In genomic region chr1:24683947-24684346, GRCm38 (mm10) we compare ENCODE assay signal across 9 mouse cellular contexts. TPM values are rescaled to one million over a fixed set of nuclear protein-coding genes. Genes with fewer than 3 reads are reported as not detected.
DNase-seq lines count a peak whose midpoint lies in the region; ATAC-seq and TF ChIP-seq lines count a peak whose summit lies in the region.
"Had no signal": no experiment of that assay in that cellular context is flagged by ENCODE, and none has a peak within 500 bp of the region (broad histone marks: within the 10 kb centered on the region; RNA-seq: fewer than 3 reads in every experiment).

No protein-coding gene starts in this region.

- no peaks in the 10 kb centered on the region for H3K27me3 ChIP-seq in heart, embryonic 13.5 days (replicated peaks)
- no peaks in the 10 kb centered on the region for H3K27me3 ChIP-seq in midbrain, embryonic 16.5 days (ENCODE audit: control insufficient read depth, insufficient read depth, low read depth, low read length)
- no peaks in the 10 kb centered on the region for H3K27me3 ChIP-seq in thymus, adult 2 months (ENCODE audit: control insufficient read depth, insufficient read depth, low read length)

- TF ChIP-seq CTCF in thymus, adult 2 months (IDR thresholded peaks at IDR 0.05; ENCODE audit: borderline replicate concordance, control insufficient read depth, extremely low read depth, insufficient read depth, low read length, poor library complexity): no peak

- no peak for TF ChIP-seq POLR2A in thymus, adult 2 months (IDR thresholded peaks at IDR 0.05; ENCODE audit: control insufficient read depth, extremely low read depth, insufficient read depth, low read length, poor library complexity)

- no peak for DNase-seq in heart, postnatal 36 days
- peak; percentile 44 for DNase-seq in embryo, embryonic 10.5 days (ENCODE audit: low spot score)
- DNase-seq in cerebellum, adult 11-12 months: no peak
- DNase-seq in thymus, postnatal 25 days: no peak
- DNase-seq in thymus, adult 2 months: no peak

- intact Hi-C loops in heart, postnatal 36 days (cut with DNase I): no loop called here

- H3K4me3 ChIP-seq in heart, embryonic 13.5 days: no peak overlapping the region
- H3K4me3 ChIP-seq in midbrain, embryonic 16.5 days (ENCODE audit: low read depth, low read length): no peak overlapping the region
- H3K4me3 ChIP-seq in thymus, adult 2 months (ENCODE audit: control insufficient read depth, insufficient read depth, low read length): no peak overlapping the region
- H3K4me3 ChIP-seq: myocyte had no signal

- H3K27ac ChIP-seq in heart, embryonic 13.5 days (replicated peaks): no peak overlapping the region
- no peak overlapping the region for H3K27ac ChIP-seq in midbrain, embryonic 16.5 days (ENCODE audit: low read length)
- H3K27ac ChIP-seq in thymus, adult 2 months (ENCODE audit: control insufficient read depth, insufficient read depth, low read length): no peak overlapping the region

- WGBS in heart, embryonic 13.5 days: 85% methylated on average over 1 of the region's 1 CpGs
- WGBS in midbrain, embryonic 16.5 days: 76% methylated on average over 1 of the region's 1 CpGs
- 88% methylated on average over 1 of the region's 1 CpGs for WGBS in thymus, adult 2 months

- peak; percentile 96 for ATAC-seq in heart, embryonic 13.5 days (ENCODE audit: extremely low read depth, insufficient number of reproducible peaks, low FRiP score, low TSS enrichment)
- ATAC-seq in inflammation-experienced regulatory T-cells, adult 6 months: peak; percentile 30
- peak; percentile 97 for ATAC-seq in midbrain, embryonic 16.5 days

- peaks cover 19% of the 10 kb centered on the region for H3K36me3 ChIP-seq in heart, embryonic 13.5 days
- peaks cover 6% of the 10 kb centered on the region; the same call in 1 of the 2 replicates for H3K36me3 ChIP-seq in midbrain, embryonic 16.5 days (ENCODE audit: control insufficient read depth, insufficient read depth, low read length)
- H3K36me3 ChIP-seq in thymus, adult 2 months (ENCODE audit: control insufficient read depth, insufficient read depth, low read length): no peaks in the 10 kb centered on the region; the same call in 1 of the 2 replicates

- no peaks in the 10 kb centered on the region for H3K9me3 ChIP-seq in heart, embryonic 13.5 days
- H3K9me3 ChIP-seq in midbrain, embryonic 16.5 days (replicated peaks; ENCODE audit: control insufficient read depth, low read length, poor library complexity, severe bottlenecking): no peaks in the 10 kb centered on the region

- H3K4me2 ChIP-seq in heart, embryonic 13.5 days: no peak overlapping the region
- H3K4me2 ChIP-seq in midbrain, embryonic 16.5 days (ENCODE audit: low read length): no peak overlapping the region

- peaks cover 7% of the 10 kb centered on the region for H3K4me1 ChIP-seq in heart, embryonic 13.5 days
- H3K4me1 ChIP-seq in midbrain, embryonic 16.5 days (ENCODE audit: control insufficient read depth, insufficient read depth, low read length): peaks cover 11% of the 10 kb centered on the region
- peaks cover 3% of the 10 kb centered on the region; the same call in 1 of the 2 replicates for H3K4me1 ChIP-seq in thymus, adult 2 months (replicated peaks; ENCODE audit: control insufficient read depth, insufficient read depth, low read length)

- no peak overlapping the region for H3K9ac ChIP-seq in heart, embryonic 13.5 days
- H3K9ac ChIP-seq in midbrain, embryonic 16.5 days (ENCODE audit: low read depth, low read length): no peak overlapping the region

RNA-seq across cellular contexts. Expression of gene Lmbrd1, which starts 5.5 kb away (rescaled TPM):
- 22.9 and 23.1 TPM in 2 replicates for polyA plus RNA-seq in heart, embryonic 13.5 days (2015; fragmentation: Nextera tagmentation; extraction: Ambion mirVana)
- 10 to 100 TPM; 42.5 to 47.1 TPM for total RNA-seq in heart, postnatal 36 days (2021)
- 100 to 1,000 TPM in 1 of 3 experiments, 10 to 100 TPM in 2; 59.6 to 110 (median 83.3) TPM for polyA plus RNA-seq in inflammation-experienced regulatory T-cells, adult 6 months (2017; shearing (Covaris generic))
- 53.1 and 57.2 TPM in 2 replicates for polyA plus RNA-seq in midbrain, embryonic 16.5 days (2015; fragmentation: Nextera tagmentation; extraction: Ambion mirVana)
- polyA plus RNA-seq in thymus, adult 2 months (2012; rRNA removed): 15.1 and 18.5 TPM in 2 replicates

Comparison
In these comparisons a context has a peak if more than half of its experiments do, and no peak if none do; other contexts are left out.
1. ATAC-seq: peak in every context shown above with its lines; median percentile 97 in midbrain, embryonic 16.5 days; 96 in heart, embryonic 13.5 days; 30 in inflammation-experienced regulatory T-cells, adult 6 months.